Mouse (Mus musculus) myocyte (in vitro differentiated cells): Measurements from ENCODE around the gene Dlgap3. TPM values are rescaled to one million over a fixed set of nuclear protein-coding genes. Genes with fewer than 3 reads are reported as not detected.

Source experiments
- H3K27me3 ChIP-seq: one replicate; pipeline ENCODE4 v1.6.1; 2011; ENCODE audit not compliant: control insufficient read depth, insufficient read depth, insufficient read length
- H3K36me3 ChIP-seq: one replicate; pipeline ENCODE4 v1.6.1; 2011; ENCODE audit not compliant: control insufficient read depth, insufficient read depth
- H3K4me2 ChIP-seq: one replicate; pipeline ENCODE4 v1.6.1; 2011; ENCODE audit warnings: low read depth, control low read depth
- H3K4me3 ChIP-seq: one replicate; pipeline ENCODE4 v1.5.1; 2011; ENCODE audit warnings: mild to moderate bottlenecking, control low read depth, moderate library complexity
- H3K79me2 ChIP-seq: one replicate; pipeline ENCODE4 v1.6.1; 2011; ENCODE audit not compliant: control insufficient read depth, insufficient read depth
- H3ac ChIP-seq: one replicate; pipeline ENCODE4 v1.6.1; 2011; ENCODE audit not compliant: control insufficient read depth, insufficient read length
- CEBPB ChIP-seq: IDR thresholded peaks from 2 replicates; pipeline ENCODE4 v1.6.1; 2011; ENCODE audit warnings: mild to moderate bottlenecking, moderate library complexity; ENCODE audit not compliant: poor library complexity, insufficient read depth, severe bottlenecking
- E2F4 ChIP-seq: IDR thresholded peaks from one replicate; pipeline ENCODE4 v1.6.1; 2011; ENCODE audit warnings: mild to moderate bottlenecking, control low read depth, moderate library complexity; ENCODE audit not compliant: insufficient read depth
- MAX ChIP-seq: IDR thresholded peaks from one replicate; pipeline ENCODE4 v1.6.1; 2011; ENCODE audit warnings: low read depth, mild to moderate bottlenecking, control low read depth
- MYOD1 ChIP-seq, 3 experiments: IDR thresholded peaks; one replicate each; pipeline ENCODE4 v1.6.1; 2011; ENCODE audit warnings: control low read depth in 2 of 3, low read depth in 2 of 3, mild to moderate bottlenecking in 2 of 3, moderate library complexity in 1 of 3; ENCODE audit not compliant: insufficient read length in 2 of 3, control insufficient read depth in 1 of 3
- MYOG ChIP-seq, 3 experiments: IDR thresholded peaks; one replicate each; pipeline ENCODE4 v1.6.1; 2011; ENCODE audit warnings: control low read depth in 2 of 3, low read depth in 2 of 3, mild to moderate bottlenecking in 2 of 3; ENCODE audit not compliant: insufficient read length in 2 of 3, control insufficient read depth in 1 of 3, insufficient read depth in 1 of 3
- POLR2A ChIP-seq: IDR thresholded peaks from one replicate; pipeline ENCODE4 v1.6.1; 2011; ENCODE audit warnings: low read depth, mild to moderate bottlenecking, control low read depth, moderate library complexity; ENCODE audit not compliant: insufficient read length
- POLR2AphosphoS2 ChIP-seq: IDR thresholded peaks from one replicate; pipeline ENCODE4 v1.6.1; 2011; ENCODE audit warnings: low read depth, control low read depth; ENCODE audit not compliant: insufficient read length
- REST ChIP-seq: IDR thresholded peaks from one replicate; pipeline ENCODE4 v1.6.1; 2011; ENCODE audit warnings: mild to moderate bottlenecking, control low read depth, moderate library complexity; ENCODE audit not compliant: insufficient read depth, insufficient read length
- SRF ChIP-seq: IDR thresholded peaks from one replicate; pipeline ENCODE4 v1.6.1; 2011; ENCODE audit warnings: low read depth; ENCODE audit not compliant: control insufficient read depth, insufficient read length
- TCF12 ChIP-seq: IDR thresholded peaks from one replicate; pipeline ENCODE4 v1.6.1; 2011; ENCODE audit warnings: mild to moderate bottlenecking, control low read depth; ENCODE audit not compliant: poor library complexity, insufficient read depth, severe bottlenecking
- TCF3 ChIP-seq: IDR thresholded peaks from one replicate; pipeline ENCODE4 v1.6.1; 2011; ENCODE audit warnings: low read depth, control low read depth; ENCODE audit not compliant: insufficient read length
- USF1 ChIP-seq: IDR thresholded peaks from one replicate; pipeline ENCODE4 v1.6.1; 2011; ENCODE audit warnings: low read depth, mild to moderate bottlenecking, control low read depth, moderate library complexity
- polyA plus RNA-seq: library from polyadenylated mRNA; unstranded; fragments of >200 nt; fragmentation: generic; extraction: Trizol; gene quantifications from one replicate; pipeline ENCODE4 v1.2.1, GENCODE M21; 2012; ENCODE audit warnings: missing spikeins

The Dlgap3 gene
- polyA plus RNA-seq, 1 experiment = not detected

DNA sequence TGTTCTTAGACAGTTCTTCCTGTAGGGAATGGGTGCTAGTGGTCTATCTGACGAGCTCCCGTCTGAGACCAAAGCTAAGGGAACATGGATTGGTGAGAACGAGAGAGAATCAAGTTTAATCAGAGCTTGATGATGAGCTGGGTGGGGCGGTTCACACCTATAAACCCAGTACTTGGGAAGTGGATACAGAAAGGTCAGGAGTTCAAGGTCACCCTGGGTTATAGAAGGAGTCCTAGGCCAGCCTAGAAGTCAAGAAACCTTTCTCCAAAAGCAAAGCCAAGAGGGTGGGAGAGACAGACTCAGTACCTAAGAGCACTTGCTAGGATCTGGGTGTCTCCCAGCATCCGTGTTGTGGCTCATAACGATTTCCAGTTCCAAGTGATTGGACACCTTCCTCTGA, 21.9 kb downstream of the Dlgap3 start:
- Histone ChIP-seq H3ac (no peak overlapping the region), H3K4me2 (no peak overlapping the region), H3K79me2 (no peaks in the 10 kb centered on the region), H3K27me3 (peaks cover 24% of the 10 kb centered on the region), H3K4me3 (no peak overlapping the region), H3K36me3 (no peaks in the 10 kb centered on the region)
- TF ChIP-seq USF1 = no peak
- TF ChIP-seq REST = no peak
- TF ChIP-seq MYOD1 (IDR thresholded peaks at IDR 0.05; ENCODE audit: control insufficient read depth in 1 of 3, insufficient read length in 2 of 3, low read depth in 2 of 3) = no peak
- TF ChIP-seq CEBPB = no peak
- no peak for TF ChIP-seq MAX
- no peak for TF ChIP-seq TCF3
- TF ChIP-seq E2F4 = no peak
- no peak for TF ChIP-seq POLR2AphosphoS2
- no peak for TF ChIP-seq POLR2A
- no peak for TF ChIP-seq SRF
- no peak for TF ChIP-seq TCF12
- no peak for TF ChIP-seq MYOG (IDR thresholded peaks at IDR 0.05; ENCODE audit: control insufficient read depth in 1 of 3, insufficient read depth in 1 of 3, insufficient read length in 2 of 3, low read depth in 2 of 3)

DNA sequence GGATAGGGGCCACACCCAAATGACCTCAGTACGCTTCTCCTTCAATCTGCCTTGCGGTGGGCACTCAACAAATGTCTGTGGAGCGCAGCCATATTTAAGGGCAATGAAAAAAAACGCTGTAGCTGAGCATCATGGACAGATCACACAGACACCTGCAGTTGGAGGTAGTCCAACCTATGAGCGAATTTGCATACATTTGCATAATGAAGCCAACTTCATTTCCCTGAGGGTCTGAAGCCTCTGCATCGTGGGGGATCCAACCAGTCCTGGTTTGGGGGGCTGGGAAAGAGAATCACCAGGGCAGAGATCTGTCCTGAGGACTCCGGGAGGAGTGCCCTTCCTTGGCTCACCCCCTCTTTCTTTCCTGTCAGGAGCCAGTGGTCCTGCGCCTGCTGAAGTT, 23.7 kb downstream of the Dlgap3 start:
- peaks cover 31% of the 10 kb centered on the region for H3K27me3 ChIP-seq
- no peak overlapping the region for H3K4me2 ChIP-seq
- H3K36me3 ChIP-seq = no peaks in the 10 kb centered on the region
- TF ChIP-seq USF1 (no peak), TCF12 (no peak), MYOG (IDR thresholded peaks at IDR 0.05; ENCODE audit: control insufficient read depth in 1 of 3, insufficient read depth in 1 of 3, insufficient read length in 2 of 3, low read depth in 2 of 3) (no peak), MYOD1 (IDR thresholded peaks at IDR 0.05; ENCODE audit: control insufficient read depth in 1 of 3, insufficient read length in 2 of 3, low read depth in 2 of 3) (no peak), POLR2A (no peak), TCF3 (no peak), POLR2AphosphoS2 (no peak), CEBPB (no peak), REST (no peak), MAX (no peak), SRF (no peak), E2F4 (no peak)
- no peak overlapping the region for H3ac ChIP-seq
- H3K4me3 ChIP-seq = no peak overlapping the region
- H3K79me2 ChIP-seq = no peaks in the 10 kb centered on the region

DNA sequence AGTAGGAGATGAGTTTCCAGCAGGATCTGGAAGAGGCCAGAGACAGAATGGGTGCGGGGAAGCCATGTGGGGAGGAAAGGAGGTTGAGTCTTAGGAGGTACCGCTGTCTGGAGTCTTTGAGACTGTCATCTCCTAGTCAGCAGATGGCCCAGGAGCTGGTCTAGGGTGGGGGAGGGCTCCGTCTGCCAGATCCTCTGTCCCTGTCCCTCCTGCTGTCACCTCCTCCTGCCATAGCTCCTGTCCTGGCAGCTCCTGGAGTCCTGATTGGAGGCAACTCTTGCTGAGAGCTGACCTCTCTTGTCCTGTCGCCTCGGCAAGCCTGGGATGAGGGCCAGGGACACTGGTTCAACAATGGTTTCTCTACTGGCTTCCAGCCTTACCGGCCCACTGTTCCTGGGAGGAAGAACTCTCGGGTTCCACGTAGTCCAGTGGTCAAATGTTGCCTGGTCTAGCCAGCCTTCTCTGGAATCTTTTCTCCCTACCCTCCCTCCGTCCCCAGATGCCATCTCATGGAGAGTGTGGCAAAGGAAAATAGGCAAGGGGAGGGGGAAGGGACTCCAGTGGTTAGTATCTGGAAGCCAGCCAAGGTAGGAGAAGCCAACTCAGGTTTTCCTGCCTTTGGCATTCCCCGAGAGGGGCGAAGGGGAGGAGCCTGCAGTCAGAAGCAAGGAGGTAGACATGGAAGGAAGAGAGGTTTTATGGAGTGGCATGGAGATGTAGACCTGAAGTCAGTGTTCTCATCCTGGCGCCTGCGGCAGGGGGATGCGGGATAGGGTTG, 24.6 kb downstream of the Dlgap3 start:
- Histone ChIP-seq H3K27me3 (peaks cover 31% of the 10 kb centered on the region), H3K36me3 (no peaks in the 10 kb centered on the region), H3ac (no peak overlapping the region), H3K4me3 (no peak overlapping the region), H3K79me2 (no peaks in the 10 kb centered on the region), H3K4me2 (no peak overlapping the region)
- TF ChIP-seq E2F4 (no peak), POLR2A (no peak), CEBPB (no peak), TCF3 (no peak), MYOD1 (IDR thresholded peaks at IDR 0.05; ENCODE audit: control insufficient read depth in 1 of 3, insufficient read length in 2 of 3, low read depth in 2 of 3) (no peak), REST (no peak), MYOG (IDR thresholded peaks at IDR 0.05; ENCODE audit: control insufficient read depth in 1 of 3, insufficient read depth in 1 of 3, insufficient read length in 2 of 3, low read depth in 2 of 3) (no peak), MAX (no peak), TCF12 (no peak), POLR2AphosphoS2 (no peak)

DNA sequence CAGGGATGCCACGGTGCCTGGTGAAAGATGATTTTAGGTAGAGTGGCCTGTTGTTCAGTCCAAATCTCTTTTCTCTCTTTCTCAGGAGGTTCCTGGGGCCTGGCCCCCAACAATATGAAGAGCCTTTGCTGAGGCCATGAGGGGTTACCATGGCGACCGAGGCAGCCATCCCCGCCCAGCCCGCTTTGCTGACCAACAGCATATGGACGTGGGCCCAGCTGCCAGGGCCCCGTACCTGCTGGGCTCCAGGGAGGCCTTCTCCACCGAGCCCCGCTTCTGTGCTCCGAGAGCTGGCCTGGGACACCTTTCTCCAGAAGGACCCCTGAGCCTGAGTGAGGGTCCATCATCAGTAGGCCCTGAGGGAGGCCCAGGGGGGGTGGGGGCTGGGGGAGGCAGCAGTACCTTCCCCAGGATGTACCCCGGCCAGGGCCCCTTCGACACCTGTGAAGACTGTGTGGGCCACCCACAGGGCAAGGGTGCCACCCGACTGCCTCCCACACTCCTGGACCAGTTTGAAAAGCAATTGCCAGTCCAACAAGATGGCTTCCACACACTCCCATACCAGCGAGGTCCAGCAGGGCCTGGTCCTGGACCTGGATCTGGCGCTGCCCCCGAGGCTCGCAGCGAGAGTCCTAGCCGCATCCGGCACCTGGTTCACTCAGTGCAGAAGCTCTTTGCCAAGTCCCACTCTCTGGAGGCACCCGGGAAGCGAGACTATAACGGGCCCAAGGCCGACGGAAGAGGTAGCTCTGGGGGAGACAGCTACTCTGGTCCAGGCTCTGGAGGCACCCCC, 25.7 kb downstream of the Dlgap3 start:
- Histone ChIP-seq H3K4me3 (no peak overlapping the region), H3K27me3 (peaks cover 22% of the 10 kb centered on the region), H3K79me2 (no peaks in the 10 kb centered on the region), H3ac (no peak overlapping the region), H3K4me2 (no peak overlapping the region), H3K36me3 (no peaks in the 10 kb centered on the region)
- no peak for TF ChIP-seq TCF12
- no peak for TF ChIP-seq USF1
- no peak for TF ChIP-seq MAX
